Mouse (Mus musculus) bone marrow macrophage, adult 2 months (primary cell): Measurements from ENCODE around the gene Slc6a1. TPM values are rescaled to one million over a fixed set of nuclear protein-coding genes. Genes with fewer than 3 reads are reported as not detected.

Source experiments
- H3K27ac ChIP-seq: 2 replicates; pipeline ENCODE4 v1.5.1; 2012; ENCODE audit warnings: low read depth, low read length; ENCODE audit not compliant: insufficient read depth
- H3K4me1 ChIP-seq: 2 replicates; pipeline ENCODE4 v1.6.1; 2012; ENCODE audit warnings: low read length; ENCODE audit not compliant: control insufficient read depth, insufficient read depth
- H3K4me3 ChIP-seq: 2 replicates; pipeline ENCODE4 v1.5.1; 2012; ENCODE audit warnings: mild to moderate bottlenecking, low read length, moderate library complexity; ENCODE audit not compliant: insufficient read depth
- CTCF ChIP-seq: IDR thresholded peaks from 2 replicates; pipeline ENCODE4 v1.5.1; 2012; ENCODE audit warnings: low read depth, mild to moderate bottlenecking, low read length, moderate library complexity
- POLR2A ChIP-seq: IDR thresholded peaks from 2 replicates; pipeline ENCODE4 v1.6.1; 2012; ENCODE audit warnings: mild to moderate bottlenecking, low read depth, low read length, borderline replicate concordance
- polyA plus RNA-seq: library from polyadenylated mRNA; stranded (reverse); fragments of >200 nt; gene quantifications from 2 replicates; pipeline ENCODE4 v1.2.4, GENCODE M21; 2012; ENCODE audit not compliant: missing spikeins, insufficient read depth, insufficient read length

The Slc6a1 gene
- polyA plus RNA-seq, 1 experiment = 0.19 TPM

- no peaks in the 10 kb centered on the region for H3K4me1 ChIP-seq
- H3K4me3 ChIP-seq = no peak overlapping the region
- TF ChIP-seq CTCF = no peak
- no peak for TF ChIP-seq POLR2A
- no peak overlapping the region for H3K27ac ChIP-seq
Observed at GRCm38 (mm10) chr6:114264426-114264825, 18.0 kb upstream of the Slc6a1 start.

GRCm38 (mm10) chr6:114266273-114266672 is 16.2 kb upstream of the Slc6a1 start:
- no peak overlapping the region for H3K27ac ChIP-seq
- no peak for TF ChIP-seq POLR2A
- TF ChIP-seq CTCF = no peak
- H3K4me1 ChIP-seq = no peaks in the 10 kb centered on the region
- no peak overlapping the region for H3K4me3 ChIP-seq

DNA sequence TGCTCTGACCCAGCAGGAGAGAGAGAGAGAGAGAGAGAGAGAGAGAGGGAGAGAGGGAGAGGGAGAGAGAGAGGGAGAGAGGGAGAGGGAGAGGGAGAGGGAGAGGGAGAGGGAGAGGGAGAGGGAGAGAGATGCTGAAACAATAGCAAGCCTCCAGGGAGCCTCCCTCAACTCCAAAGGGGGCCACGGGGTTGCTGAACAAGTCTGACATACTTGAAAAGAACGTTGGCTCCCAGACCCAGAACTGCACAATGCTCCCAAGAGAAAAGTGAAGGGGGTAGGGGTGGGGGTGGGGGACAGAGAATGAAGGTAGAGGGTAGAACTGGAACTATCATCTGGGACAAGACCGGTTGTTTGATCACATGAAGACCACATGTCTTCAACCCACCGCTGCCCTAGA is 14.5 kb upstream of the Slc6a1 start:
- TF ChIP-seq CTCF (no peak), POLR2A (no peak)

DNA sequence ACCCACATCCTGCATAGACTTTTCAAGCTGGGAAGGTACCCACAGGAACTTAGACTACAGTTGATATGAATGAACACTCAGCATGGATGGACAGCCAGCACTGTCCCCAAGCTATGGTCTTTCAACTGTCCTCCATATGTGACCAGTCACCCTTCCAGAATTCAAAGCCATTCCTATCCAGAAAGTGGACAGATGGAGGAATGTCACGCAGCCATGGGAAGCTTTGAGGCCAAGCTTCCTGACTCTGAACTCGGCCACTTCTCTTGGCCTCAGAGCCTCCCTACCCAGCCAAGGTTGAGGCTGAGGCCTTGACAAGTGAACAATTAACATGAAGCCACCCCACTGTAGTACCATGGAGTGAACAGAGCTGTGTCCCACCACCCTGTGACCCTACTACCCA is 12.8 kb upstream of the Slc6a1 start:
- Histone ChIP-seq H3K27ac (no peak overlapping the region), H3K4me3 (no peak overlapping the region), H3K4me1 (no peaks in the 10 kb centered on the region)
- TF ChIP-seq CTCF (no peak), POLR2A (no peak)

More for the DNA sequence above, 14.5 kb upstream of the Slc6a1 start:
- H3K4me3 ChIP-seq = no peak overlapping the region
- H3K4me1 ChIP-seq = no peaks in the 10 kb centered on the region
- H3K27ac ChIP-seq = no peak overlapping the region

GRCm38 (mm10) chr6:114270799-114271198 is 11.6 kb upstream of the Slc6a1 start:
- no peak overlapping the region for H3K4me3 ChIP-seq
- H3K27ac ChIP-seq = no peak overlapping the region
- H3K4me1 ChIP-seq = no peaks in the 10 kb centered on the region
- TF ChIP-seq POLR2A (no peak), CTCF (no peak)

DNA sequence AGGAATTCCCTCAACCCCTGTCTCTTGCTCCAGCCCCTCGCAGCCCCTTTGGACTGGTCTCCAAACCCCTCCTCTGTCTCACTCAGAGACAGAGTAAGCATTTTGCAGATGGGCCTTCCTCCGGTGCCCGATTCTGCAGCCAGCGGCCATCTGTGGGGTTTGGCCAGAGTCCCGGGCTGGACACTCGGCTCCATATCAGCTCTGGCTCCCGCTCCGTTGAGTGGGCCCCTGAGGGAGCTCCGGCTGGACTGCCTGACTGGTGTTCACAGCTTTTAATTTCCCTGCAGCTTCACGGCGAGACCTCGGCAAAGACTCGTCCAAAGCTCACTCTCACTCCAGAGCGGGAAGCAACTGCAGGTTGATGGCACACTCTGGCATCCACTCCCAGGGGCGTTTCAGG is 10.2 kb upstream of the Slc6a1 start:
- Histone ChIP-seq H3K27ac (no peak overlapping the region), H3K4me1 (no peaks in the 10 kb centered on the region), H3K4me3 (no peak overlapping the region)
- TF ChIP-seq CTCF = no peak
- TF ChIP-seq POLR2A = no peak

DNA sequence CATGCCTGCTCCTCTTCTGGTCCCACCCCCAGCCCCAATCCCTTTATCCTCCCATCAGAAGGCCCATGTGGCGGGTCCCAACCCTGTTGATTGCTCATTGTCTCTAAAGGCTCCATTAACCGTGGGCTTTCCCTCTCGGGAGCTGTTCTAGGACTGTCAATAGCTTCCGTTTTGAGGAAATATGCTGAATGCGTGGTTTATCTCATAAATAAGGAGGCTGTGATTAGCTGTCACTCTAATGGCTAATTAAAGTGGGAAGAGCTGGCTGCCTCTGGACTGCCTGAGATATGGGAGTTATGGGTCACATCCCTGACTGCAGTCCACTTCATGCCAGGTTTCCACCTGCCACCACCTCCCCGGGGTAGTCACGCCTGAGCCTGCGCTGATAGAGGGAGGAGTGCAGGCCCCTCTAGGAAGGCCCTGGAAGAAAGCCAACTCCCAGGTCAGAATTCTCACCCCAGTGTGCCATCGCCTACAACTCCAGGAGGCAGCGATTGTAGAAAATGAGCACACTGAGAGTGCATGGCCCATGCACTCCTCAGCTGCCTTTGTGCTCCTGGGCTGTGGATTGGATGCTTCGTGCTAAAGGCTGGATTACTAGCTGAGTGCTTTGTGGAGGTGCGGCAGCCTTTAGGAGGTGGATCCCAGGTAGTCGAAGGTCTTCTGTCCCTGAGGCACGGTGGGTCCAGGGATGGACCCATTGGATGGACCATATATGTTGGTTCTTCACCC is 8.3 kb upstream of the Slc6a1 start:
- Histone ChIP-seq H3K4me1 (no peaks in the 10 kb centered on the region), H3K4me3 (no peak overlapping the region), H3K27ac (no peak overlapping the region)
- TF ChIP-seq CTCF (no peak), POLR2A (no peak)

DNA sequence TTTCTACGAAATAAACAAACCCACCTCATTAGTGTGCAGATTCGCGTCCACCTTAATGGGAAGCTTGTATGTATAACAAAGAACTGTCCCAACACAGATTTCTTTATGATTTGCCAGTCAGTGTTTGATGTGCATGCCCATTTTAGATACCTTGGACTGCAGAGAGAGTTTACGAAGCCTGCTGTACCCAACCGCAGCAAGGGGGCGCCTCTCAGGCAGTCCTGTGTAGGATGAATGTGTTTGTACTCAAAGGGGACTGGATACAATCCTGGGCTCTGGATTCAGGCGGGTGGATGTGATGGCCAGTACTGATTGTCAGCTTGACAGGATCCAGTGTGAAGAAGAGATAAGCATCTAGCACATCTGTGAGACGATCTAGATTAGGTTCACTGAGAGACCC is 6.6 kb upstream of the Slc6a1 start:
- Histone ChIP-seq H3K27ac (no peak overlapping the region), H3K4me1 (no peaks in the 10 kb centered on the region), H3K4me3 (no peak overlapping the region)
- TF ChIP-seq POLR2A (no peak), CTCF (no peak)

DNA sequence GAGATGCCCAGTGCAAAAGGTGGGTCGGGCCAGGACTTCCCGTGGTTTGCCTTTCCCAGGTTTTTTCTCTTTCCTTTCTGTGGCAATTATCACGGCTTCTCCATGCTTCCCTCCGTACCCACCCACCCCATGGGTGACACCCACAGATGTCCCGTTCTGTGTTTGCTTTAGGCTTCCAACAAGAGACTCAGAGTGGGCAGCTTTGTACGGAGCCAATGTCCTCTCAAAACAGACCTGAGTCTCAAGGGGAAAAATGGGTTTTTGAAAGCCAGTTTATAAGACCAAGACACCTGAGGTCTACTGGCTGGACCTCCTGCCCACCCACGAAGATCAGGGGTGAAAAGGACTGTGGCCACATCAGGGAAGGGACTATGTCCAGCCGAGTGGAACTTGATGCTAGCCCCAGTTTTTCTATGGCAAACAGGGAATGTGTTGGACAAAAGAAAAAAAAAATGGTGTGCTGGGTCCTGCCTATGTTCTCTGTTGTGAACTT is 889 bp downstream of the Slc6a1 start:
- H3K4me1 ChIP-seq = no peaks in the 10 kb centered on the region
- no peak overlapping the region for H3K27ac ChIP-seq
- no peak for TF ChIP-seq CTCF
- TF ChIP-seq POLR2A = no peak
- no peak overlapping the region for H3K4me3 ChIP-seq

GRCm38 (mm10) chr6:114283927-114284703 is 1.7 kb downstream of the Slc6a1 start:
- TF ChIP-seq POLR2A (no peak), CTCF (no peak)
- Histone ChIP-seq H3K27ac (no peak overlapping the region), H3K4me1 (no peaks in the 10 kb centered on the region), H3K4me3 (no peak overlapping the region)
